ENCODE assay signal across 8 mouse cellular contexts in genomic region chr1:79999081-79999480, GRCm38 (mm10).
DNase-seq lines count a peak whose midpoint lies in the region; ATAC-seq and TF ChIP-seq lines count a peak whose summit lies in the region.

No protein-coding gene starts in this region.

- peak; percentile 14 for DNase-seq in embryo, embryonic 10 days (ENCODE audit: low spot score)
- DNase-seq in embryo, embryonic 9.5 days (ENCODE audit: extremely low spot score) = no peak
- peak; percentile 27 for DNase-seq in ES-CJ7 (ENCODE audit: low read depth, low spot score)
- DNase-seq in gastrocnemius, postnatal 10 days = peak; percentile 31
- peak; percentile 7 for DNase-seq in lung, adult 2 months
- no peak for DNase-seq in thymus, postnatal 10 days (ENCODE audit: low spot score in 2 of 2)

- H3K9ac ChIP-seq in hindbrain, embryonic 16.5 days (ENCODE audit: low read depth, low read length) = no peak overlapping the region
- H3K9ac ChIP-seq in neural tube, embryonic 15.5 days (replicated peaks) = no peak overlapping the region

- H3K4me3 ChIP-seq in lung, adult 2 months (replicated peaks; ENCODE audit: extremely low read depth, low read depth, low read length) = no peak overlapping the region
- no peak overlapping the region for H3K4me3 ChIP-seq in hindbrain, embryonic 16.5 days (ENCODE audit: low read length)
- no peak overlapping the region for H3K4me3 ChIP-seq in neural tube, embryonic 15.5 days (replicated peaks)

- ATAC-seq in hindbrain, embryonic 16.5 days = no peak
- no peak for ATAC-seq in neural tube, embryonic 15.5 days (ENCODE audit: low FRiP score)

- H3K27ac ChIP-seq in hindbrain, embryonic 16.5 days (ENCODE audit: low read depth, low read length) = no peak overlapping the region
- H3K27ac ChIP-seq in neural tube, embryonic 15.5 days (replicated peaks) = no peak overlapping the region

- WGBS in lung, adult 2 months = 62% methylated on average over 11 of the region's 11 CpGs
- WGBS in hindbrain, embryonic 16.5 days = 78% methylated on average over 11 of the region's 11 CpGs
- WGBS in neural tube, embryonic 15.5 days = 79% methylated on average over 11 of the region's 11 CpGs

- no peaks in the 10 kb centered on the region for H3K36me3 ChIP-seq in hindbrain, embryonic 16.5 days (ENCODE audit: control insufficient read depth, insufficient read depth, low read length)
- H3K36me3 ChIP-seq in neural tube, embryonic 15.5 days = no peaks in the 10 kb centered on the region

- no peaks in the 10 kb centered on the region; the same call in 1 of the 2 replicates for H3K9me3 ChIP-seq in hindbrain, embryonic 16.5 days (ENCODE audit: control insufficient read depth, low read length)
- no peaks in the 10 kb centered on the region for H3K9me3 ChIP-seq in neural tube, embryonic 15.5 days (replicated peaks)

- H3K27me3 ChIP-seq in hindbrain, embryonic 16.5 days (replicated peaks; ENCODE audit: control insufficient read depth, insufficient read depth, low read length) = no peaks in the 10 kb centered on the region
- no peaks in the 10 kb centered on the region for H3K27me3 ChIP-seq in neural tube, embryonic 15.5 days (replicated peaks)

- TF ChIP-seq POLR2A in lung, adult 2 months (IDR thresholded peaks at IDR 0.05; ENCODE audit: borderline replicate concordance, extremely low read depth, low read depth, low read length) = no peak

- H3K4me2 ChIP-seq in hindbrain, embryonic 16.5 days (ENCODE audit: low read length) = no peak overlapping the region
- no peak overlapping the region for H3K4me2 ChIP-seq in neural tube, embryonic 15.5 days

- no peaks in the 10 kb centered on the region for H3K4me1 ChIP-seq in lung, adult 2 months (ENCODE audit: control insufficient read depth, insufficient read depth, low read length)
- H3K4me1 ChIP-seq in hindbrain, embryonic 16.5 days (ENCODE audit: control insufficient read depth, insufficient read depth, low read depth, low read length) = no peaks in the 10 kb centered on the region
- 0 out of 2 replicates have a peak, but pooled peaks cover 3% of the 10 kb centered on the region for H3K4me1 ChIP-seq in neural tube, embryonic 15.5 days

- TF ChIP-seq CTCF in lung, adult 2 months (IDR thresholded peaks at IDR 0.05; ENCODE audit: insufficient read depth, low read length) = peak; percentile 78

Comparison
In these comparisons a context has a peak if more than half of its experiments do, and no peak if none do; other contexts are left out.
1. DNase-seq: peak in embryo, embryonic 10 days (single experiment), ES-CJ7 (single experiment), gastrocnemius, postnatal 10 days (single experiment) and lung, adult 2 months (single experiment); none in embryo, embryonic 9.5 days (single experiment) and thymus, postnatal 10 days (0 of 2).